Mouse (Mus musculus) hindbrain, embryonic 14.5 days (tissue): Measurements from ENCODE around the gene Hhipl2. TPM values are rescaled to one million over a fixed set of nuclear protein-coding genes. Genes with fewer than 3 reads are reported as not detected.

ENCODE experiments used
- ATAC-seq: fragments of 200-750 bp; cut with Nextera tagmentation; 2 replicates; pipeline ENCODE4 v1.8.0; 2017; ENCODE audit warnings: moderate number of reproducible peaks, mild to moderate bottlenecking, moderate TSS enrichment, moderate library complexity; ENCODE audit not compliant: low FRiP score
- DNase-seq: peaks from one replicate; pipeline ENCODE4 v3.0.0-alpha.2; 2015; ENCODE audit warnings: low spot score
- H3K27ac ChIP-seq: fragments of 300-500 bp; sonication (generic); 2 replicates; pipeline ENCODE4 v1.5.1; 2014; ENCODE audit warnings: mild to moderate bottlenecking, moderate library complexity
- H3K27me3 ChIP-seq: fragments of 300-500 bp; sonication (generic); 2 replicates; pipeline ENCODE4 v1.6.1; 2014; ENCODE audit warnings: mild to moderate bottlenecking, low read length, mixed read lengths; ENCODE audit not compliant: control insufficient read depth, insufficient read depth
- H3K36me3 ChIP-seq: fragments of 300-500 bp; sonication (generic); replicated peaks from 2 replicates; pipeline ENCODE4 v1.6.1; 2014; ENCODE audit not compliant: control insufficient read depth, insufficient read depth
- H3K4me1 ChIP-seq: fragments of 300-500 bp; sonication (generic); replicated peaks from 2 replicates; pipeline ENCODE4 v1.6.1; 2014; ENCODE audit warnings: antibody characterized with exemption, low read length, mixed read lengths; ENCODE audit not compliant: control insufficient read depth, insufficient read depth
- H3K4me2 ChIP-seq: fragments of 300-500 bp; sonication (generic); replicated peaks from 2 replicates; pipeline ENCODE4 v1.6.1; 2014; ENCODE audit warnings: mild to moderate bottlenecking, moderate library complexity
- H3K4me3 ChIP-seq: fragments of 300-500 bp; sonication (generic); replicated peaks from 2 replicates; pipeline ENCODE4 v1.5.1; 2014; ENCODE audit warnings: mild to moderate bottlenecking, low read length
- H3K9ac ChIP-seq: fragments of 300-500 bp; sonication (generic); 2 replicates; pipeline ENCODE4 v1.6.1; 2014
- H3K9me3 ChIP-seq: fragments of 300-500 bp; sonication (generic); 2 replicates; pipeline ENCODE4 v1.6.1; 2016; ENCODE audit warnings: low read length; ENCODE audit not compliant: control insufficient read depth
- WGBS: fragments of 180-500 bp; shearing (Covaris S2); extraction: QIAGEN DNeasy Blood & Tissue Kit; methylation state at CpG from one replicate; pipeline ENCODE4 v1.1.7; 2014; 5-methylcytosine and 5-hydroxymethylcytosine counted together
- polyA plus RNA-seq: library from polyadenylated mRNA; unstranded; fragments of >200 nt; fragmentation: Nextera tagmentation; extraction: Ambion mirVana; gene quantifications from 2 replicates; pipeline ENCODE4 v1.2.1, GENCODE M21; 2014

Hhipl2 gene
- polyA plus RNA-seq, 1 experiment from 2014 or later = 0.29 TPM

DNA sequence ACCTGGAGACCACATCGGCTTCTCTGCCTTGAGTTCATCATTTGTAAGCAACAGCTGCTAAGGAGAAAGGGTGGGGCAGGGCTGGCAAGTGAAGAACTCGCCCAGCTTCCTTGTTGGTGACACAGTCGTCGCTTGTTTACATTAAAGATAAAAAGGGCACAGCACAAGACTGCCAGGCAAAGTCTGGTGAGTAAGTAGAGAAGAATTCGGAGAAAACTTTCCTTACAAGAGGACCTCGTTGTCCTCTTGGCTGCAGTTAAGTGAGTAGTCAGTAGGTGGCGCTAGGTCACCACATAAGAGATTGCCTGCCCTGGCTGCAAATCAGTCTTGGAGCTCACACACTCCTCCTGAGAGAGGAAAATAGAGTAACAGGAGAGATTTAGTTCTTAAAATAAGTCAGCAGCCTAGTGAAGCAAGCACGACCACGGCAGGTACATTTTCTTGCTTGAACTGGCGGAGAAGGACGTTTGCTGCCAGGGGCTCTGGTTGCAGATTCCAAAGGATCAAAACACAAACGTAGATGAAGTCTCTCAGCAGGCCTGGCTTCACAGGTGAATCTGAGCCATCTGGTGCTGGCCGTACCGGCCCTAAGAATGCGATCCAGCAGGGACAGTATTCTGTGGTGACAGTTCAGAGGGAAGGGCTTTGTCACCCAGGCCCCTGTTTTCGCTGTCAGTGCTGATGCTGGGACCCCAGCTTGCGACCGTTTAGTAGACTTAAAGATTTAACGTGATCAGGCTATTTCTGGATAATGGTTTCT is 24.2 kb downstream of the Hhipl2 start:
- H3K4me1 ChIP-seq = no peaks in the 10 kb centered on the region
- 24% methylated on average over 19 of the region's 19 CpGs for WGBS
- peak; percentile 98 for DNase-seq
- no peaks in the 10 kb centered on the region for H3K27me3 ChIP-seq
- peak overlapping the region; percentile 41; the same call in 1 of the 2 replicates for H3K27ac ChIP-seq
- 0 out of 2 replicates have a peak overlapping the region, but pooled peaks have one; percentile 14 for H3K9ac ChIP-seq
- ATAC-seq = no peak
- no peak overlapping the region for H3K4me3 ChIP-seq
- H3K4me2 ChIP-seq = 0 out of 2 replicates have a peak overlapping the region, but pooled peaks have one; percentile 13
- H3K9me3 ChIP-seq = no peaks in the 10 kb centered on the region
- H3K36me3 ChIP-seq = no peaks in the 10 kb centered on the region

DNA sequence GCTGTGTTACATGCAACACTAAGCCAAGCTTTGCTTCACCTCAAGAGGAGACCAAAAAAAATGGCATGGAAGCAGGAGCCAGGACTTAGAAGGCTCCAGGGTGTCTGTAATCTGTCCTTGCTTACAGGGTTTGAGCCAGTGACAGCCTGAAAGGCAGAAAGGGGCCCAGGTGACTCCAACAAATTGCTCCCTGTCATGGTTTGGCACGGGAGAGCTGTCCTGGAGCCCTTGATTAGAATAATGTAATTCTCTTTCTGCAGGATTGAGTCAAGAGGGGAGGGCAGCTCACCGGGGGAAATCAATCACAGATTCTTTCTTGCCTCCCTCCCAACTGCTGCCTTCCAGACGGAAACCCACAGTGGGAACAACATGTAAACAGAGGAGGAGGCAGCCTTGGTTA is 35.1 kb downstream of the Hhipl2 start:
- no peak overlapping the region for H3K4me3 ChIP-seq
- peak; percentile 47 for DNase-seq
- H3K36me3 ChIP-seq = no peaks in the 10 kb centered on the region
- no peaks in the 10 kb centered on the region; the same call in 1 of the 2 replicates for H3K9me3 ChIP-seq
- 9% methylated on average over 3 of the region's 3 CpGs for WGBS
- H3K27ac ChIP-seq = no peak overlapping the region
- no peak; the same call in 1 of the 2 replicates for ATAC-seq
- no peak overlapping the region for H3K9ac ChIP-seq
- no peak overlapping the region for H3K4me2 ChIP-seq
- no peaks in the 10 kb centered on the region for H3K4me1 ChIP-seq
- no peaks in the 10 kb centered on the region for H3K27me3 ChIP-seq

Other genes with a start within 250 kb of the Hhipl2 start
- gene Disp1, start 196.7 kb upstream of the Hhipl2 start, polyA plus RNA-seq = 9.4 and 10.2 TPM in 2 replicates
- gene Aida, start 121.6 kb upstream of the Hhipl2 start, polyA plus RNA-seq = 36.2 and 38.7 TPM in 2 replicates
- 115 and 125 TPM in 2 replicates for gene Brox, start 120.9 kb upstream of the Hhipl2 start, polyA plus RNA-seq
- gene Mia3, start 48.7 kb upstream of the Hhipl2 start, polyA plus RNA-seq = 114 and 134 TPM in 2 replicates
- 11.8 and 13.3 TPM in 2 replicates for gene Taf1a, start 29.2 kb upstream of the Hhipl2 start, polyA plus RNA-seq